Mouse (Mus musculus) spleen, postnatal 4 days (tissue): Measurements from ENCODE around the gene Arhgef17.

Experiments used
- DNase-seq, 2 experiments: peaks; one replicate each; pipeline ENCODE4 v3.0.0; 2022; ENCODE audit warnings: low spot score in 2 of 2

Gene Arhgef17

GRCm38 (mm10) chr7:100875822-100876221 lies 56.1 kb downstream of the Arhgef17 start:
- DNase-seq, result no peak

- DNase-seq, result no peak
These were observed 58.7 kb downstream of the Arhgef17 start for GRCm38 (mm10) chr7:100873197-100873596.

- DNase-seq, result no peak
These were observed 60.0 kb downstream of the Arhgef17 start for GRCm38 (mm10) chr7:100871892-100872291.

GRCm38 (mm10) chr7:100871355-100871754 lies 60.6 kb downstream of the Arhgef17 start:
- no peak for DNase-seq

GRCm38 (mm10) chr7:100869877-100870629 lies 61.9 kb downstream of the Arhgef17 start:
- DNase-seq, result no peak

- DNase-seq, result peak; percentile 46 to 72
These were observed 63.4 kb downstream of the Arhgef17 start for GRCm38 (mm10) chr7:100868551-100868950.

- peak in 1 of 2 experiments; percentile 30 for DNase-seq
These were observed 64.3 kb downstream of the Arhgef17 start for GRCm38 (mm10) chr7:100867561-100867960.

- peak; percentile 77 to 91 for DNase-seq
These were observed 65.2 kb downstream of the Arhgef17 start for GRCm38 (mm10) chr7:100866675-100867074.

- peak; percentile 99 to 100 for DNase-seq
These were observed 68.9 kb downstream of the Arhgef17 start, which contains the start of gene Relt for GRCm38 (mm10) chr7:100862828-100863638. Gene Relt, minus strand, starts transcription at chr7:100863446.

GRCm38 (mm10) chr7:100862353-100862752 lies 69.6 kb downstream of the Arhgef17 start:
- DNase-seq, result no peak

- no peak for DNase-seq
These were observed 70.7 kb downstream of the Arhgef17 start for GRCm38 (mm10) chr7:100861209-100861608.

GRCm38 (mm10) chr7:100860450-100860849 lies 71.5 kb downstream of the Arhgef17 start:
- DNase-seq, result no peak

GRCm38 (mm10) chr7:100855795-100856573 lies 75.9 kb downstream of the Arhgef17 start:
- DNase-seq, result peak; percentile 81 to 86

GRCm38 (mm10) chr7:100855300-100855699 lies 76.6 kb downstream of the Arhgef17 start:
- no peak for DNase-seq

GRCm38 (mm10) chr7:100854861-100855260 lies 77.0 kb downstream of the Arhgef17 start:
- no peak for DNase-seq

GRCm38 (mm10) chr7:100854137-100854814 lies 77.6 kb downstream of the Arhgef17 start:
- DNase-seq, result no peak

GRCm38 (mm10) chr7:100853396-100853795 lies 78.5 kb downstream of the Arhgef17 start:
- DNase-seq, result no peak

GRCm38 (mm10) chr7:100851481-100852356 lies 80.2 kb downstream of the Arhgef17 start:
- no peak for DNase-seq

GRCm38 (mm10) chr7:100849508-100849907 lies 82.4 kb downstream of the Arhgef17 start:
- DNase-seq, result no peak

GRCm38 (mm10) chr7:100848744-100849143 lies 83.2 kb downstream of the Arhgef17 start:
- DNase-seq, result peak; percentile 77 to 89
